Mouse (Mus musculus) MEL (cell line): ENCODE data around the gene Mtrf1. TPM values are rescaled to one million over a fixed set of nuclear protein-coding genes. Genes with fewer than 3 reads are reported as not detected.
A peak's percentile ranks its signal among the peaks of the same experiment; 100 is the strongest.
"Not testable (repeated sequence)": the region's sequence is repeated elsewhere in the genome, so short reads cannot be mapped to it uniquely, and the experiment has no call there.

Experiments used
- DNase-seq: peaks from one replicate; pipeline ENCODE4 v3.0.0; 2011; ENCODE audit warnings: low read depth, low spot score
- H3K27ac ChIP-seq: 2 replicates; pipeline ENCODE4 v1.5.1; 2012; ENCODE audit warnings: low read depth, mild to moderate bottlenecking, control low read depth, low read length, moderate library complexity; ENCODE audit not compliant: control insufficient read depth
- H3K27me3 ChIP-seq, 2 experiments: fragments of 150-350 bp in 1 of 2; sonication (generic) in 1 of 2; 2 replicates each; pipeline ENCODE4 v1.6.1; 2012; ENCODE audit warnings: low read length in 2 of 2, mild to moderate bottlenecking in 2 of 2, improper control_type of control experiment in 1 of 2, moderate library complexity in 1 of 2; ENCODE audit not compliant: insufficient read depth in 2 of 2, control insufficient read depth in 1 of 2
- H3K36me3 ChIP-seq, 2 experiments: 2 replicates each; pipeline ENCODE4 v1.6.1; 2012 to 2014; ENCODE audit warnings: low read length in 2 of 2, improper control_type of control experiment in 1 of 2, inconsistent platforms in 1 of 2, mild to moderate bottlenecking in 1 of 2; ENCODE audit not compliant: insufficient read depth in 2 of 2, control insufficient read depth in 1 of 2
- H3K4me1 ChIP-seq, 2 experiments: fragments of 150-350 bp in 1 of 2; sonication (generic) in 1 of 2; 2 replicates each; pipeline ENCODE4 v1.6.1; 2012; ENCODE audit warnings: low read length in 2 of 2, improper control_type of control experiment in 1 of 2, mild to moderate bottlenecking in 1 of 2; ENCODE audit not compliant: insufficient read depth in 2 of 2, control insufficient read depth in 1 of 2
- H3K4me3 ChIP-seq, 2 experiments: fragments of 150-350 bp in 1 of 2; sonication (generic) in 1 of 2; 2 replicates each; pipeline ENCODE4 v1.5.1; 2012; ENCODE audit warnings: low read depth in 2 of 2, low read length in 2 of 2, mild to moderate bottlenecking in 2 of 2, moderate library complexity in 2 of 2, control low read depth in 1 of 2, improper control_type of control experiment in 1 of 2; ENCODE audit not compliant: control insufficient read depth in 1 of 2, insufficient read depth in 1 of 2
- H3K79me2 ChIP-seq: 2 replicates; pipeline ENCODE4 v1.6.1; 2012; ENCODE audit warnings: mild to moderate bottlenecking, low read length, moderate library complexity; ENCODE audit not compliant: control insufficient read depth, poor library complexity, insufficient read depth
- H3K9ac ChIP-seq: 2 replicates; pipeline ENCODE4 v1.6.1; 2012; ENCODE audit warnings: low read depth, mild to moderate bottlenecking, control low read depth, low read length, moderate library complexity; ENCODE audit not compliant: control insufficient read depth, poor library complexity, severe bottlenecking
- H3K9me3 ChIP-seq: fragments of 150-350 bp; sonication (generic); replicated peaks from 2 replicates; pipeline ENCODE4 v1.6.1; 2012; ENCODE audit warnings: mild to moderate bottlenecking, low read length, improper control_type of control experiment, moderate library complexity; ENCODE audit not compliant: insufficient read depth
- CHD1 ChIP-seq: IDR thresholded peaks from 2 replicates; pipeline ENCODE4 v1.6.1; 2012; ENCODE audit warnings: low read depth, mild to moderate bottlenecking, inconsistent platforms, low read length, improper control_type of control experiment
- CHD2 ChIP-seq: IDR thresholded peaks from 2 replicates; pipeline ENCODE4 v1.6.1; 2011; ENCODE audit warnings: low read length, improper control_type of control experiment
- GABPA ChIP-seq: IDR thresholded peaks from 2 replicates; pipeline ENCODE4 v1.6.1; 2012; ENCODE audit warnings: low read depth, mild to moderate bottlenecking, inconsistent platforms, low read length, improper control_type of control experiment, moderate library complexity
- MEF2A ChIP-seq: IDR thresholded peaks from 2 replicates; pipeline ENCODE4 v1.6.1; 2014; ENCODE audit warnings: low read depth, mild to moderate bottlenecking, inconsistent platforms, low read length, improper control_type of control experiment; ENCODE audit not compliant: poor library complexity, insufficient replicate concordance, severe bottlenecking; ENCODE audit errors: extremely low read depth
- POLR2AphosphoS5 ChIP-seq: IDR thresholded peaks from 2 replicates; pipeline ENCODE4 v1.6.1; 2012; ENCODE audit warnings: low read depth, borderline replicate concordance, mild to moderate bottlenecking, inconsistent platforms, low read length, moderate library complexity, mixed read lengths
- SMC3 ChIP-seq: IDR thresholded peaks from 2 replicates; pipeline ENCODE4 v1.6.1; 2011; ENCODE audit warnings: low read depth, low read length, improper control_type of control experiment
- TAL1 ChIP-seq: IDR thresholded peaks from 2 replicates; pipeline ENCODE4 v1.6.1; 2012; ENCODE audit warnings: mild to moderate bottlenecking, inconsistent platforms, low read length, moderate library complexity, mixed read lengths
- USF2 ChIP-seq, 2 experiments: IDR thresholded peaks; 2 replicates each; pipeline ENCODE4 v1.6.1; 2011 to 2012; ENCODE audit warnings: improper control_type of control experiment in 2 of 2, low read length in 2 of 2, borderline replicate concordance in 1 of 2, inconsistent platforms in 1 of 2, low read depth in 1 of 2, mild to moderate bottlenecking in 1 of 2; ENCODE audit not compliant: insufficient read depth in 1 of 2
- polyA plus RNA-seq, 2 experiments: library from polyadenylated mRNA; stranded (reverse) in 1 of 2; unstranded in 1 of 2; fragments of >175 nt in 1 of 2; fragments of >200 nt in 1 of 2; gene quantifications; 2 replicates each; pipeline versions ENCODE4 v1.2.1 to v1.2.4; 2012; ENCODE audit warnings: low replicate concordance in 2 of 2, low read depth in 1 of 2; ENCODE audit not compliant: insufficient read length in 2 of 2, insufficient read depth in 1 of 2, missing spikeins in 1 of 2
- total RNA-seq: library from RNA; depleted of rRNA; stranded (reverse); fragments of 300-350 nt; gene quantifications from 2 replicates; pipeline ENCODE4 v1.2.3, GENCODE M21; 2012

Mtrf1 gene
- total and polyA plus RNA-seq, 3 experiments: 4.0 to 4.9 TPM; not detected in 1

DNA sequence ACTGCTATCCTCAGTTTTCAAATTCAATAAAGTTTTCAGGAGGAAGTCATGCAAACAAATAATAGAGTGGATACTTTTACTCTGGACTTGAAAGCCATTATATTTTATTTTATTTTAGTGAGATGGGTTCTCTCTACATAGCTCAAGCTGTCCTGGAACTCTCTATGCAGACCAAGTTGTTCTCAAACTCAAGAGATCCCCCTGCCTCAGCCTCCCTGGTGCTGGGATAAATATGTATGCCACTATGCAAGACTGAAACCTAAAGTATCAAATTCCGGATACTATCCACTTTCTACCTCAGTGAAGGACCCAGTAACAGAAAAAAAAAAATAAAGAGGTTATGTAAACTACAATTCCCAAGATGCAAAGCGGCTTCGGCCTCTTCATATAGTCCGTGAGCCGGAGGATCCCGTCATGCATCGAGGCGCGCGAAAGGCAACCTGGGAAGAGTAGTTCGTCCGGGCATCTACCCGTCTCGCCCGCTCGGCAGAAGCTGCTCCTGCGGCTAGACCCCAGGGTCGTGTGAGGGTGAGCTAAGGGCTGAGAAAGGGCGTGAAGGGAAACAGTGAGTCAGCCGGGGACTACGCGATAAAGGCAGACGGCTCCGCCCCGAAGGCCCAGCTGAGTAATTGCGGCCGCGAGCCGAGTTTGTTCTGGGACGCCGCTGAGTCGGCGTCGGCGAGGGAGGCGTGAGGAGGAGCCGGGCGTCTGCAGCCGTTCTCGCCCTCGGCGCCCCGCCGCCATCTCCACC is 28.6 kb downstream of the Mtrf1 start, which contains the start of gene Kbtbd7 (continued):
- TF ChIP-seq GABPA (no peak; the same call in 1 of the 2 replicates), TAL1 (no peak), CHD2 (peak; percentile 56), POLR2AphosphoS5 (no peak)

DNA sequence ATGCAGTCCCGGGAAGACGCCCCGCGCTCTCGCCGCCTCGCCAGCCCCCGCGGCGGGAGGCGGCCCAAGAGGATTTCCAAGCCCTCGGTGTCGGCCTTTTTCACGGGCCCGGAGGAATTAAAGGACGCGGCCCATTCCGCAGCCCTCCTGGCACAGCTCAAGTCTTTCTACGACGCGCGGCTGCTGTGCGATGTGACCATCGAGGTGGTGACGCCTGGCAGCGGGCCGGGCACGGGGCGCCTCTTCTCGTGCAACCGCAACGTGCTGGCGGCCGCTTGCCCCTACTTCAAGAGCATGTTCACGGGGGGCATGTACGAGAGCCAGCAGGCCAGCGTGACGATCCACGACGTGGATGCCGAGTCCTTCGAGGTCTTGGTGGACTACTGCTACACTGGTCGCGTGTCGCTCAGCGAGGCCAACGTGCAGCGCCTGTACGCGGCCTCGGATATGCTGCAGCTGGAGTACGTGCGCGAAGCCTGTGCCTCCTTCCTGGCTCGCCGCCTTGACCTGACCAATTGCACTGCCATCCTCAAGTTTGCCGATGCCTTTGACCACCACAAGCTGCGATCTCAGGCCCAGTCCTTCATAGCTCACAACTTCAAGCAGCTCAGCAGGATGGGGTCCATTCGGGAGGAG is 29.3 kb downstream of the Mtrf1 start:
- H3K27me3 ChIP-seq, H3K79me2 ChIP-seq, H3K9me3 ChIP-seq, H3K36me3 ChIP-seq, DNase-seq: not testable (repeated sequence)
- Histone ChIP-seq H3K4me3 (peak overlapping the region in 1 of 2 experiments; percentile 38; a peak in 3 of 4 replicates), H3K9ac (peak overlapping the region; percentile 28), H3K4me1 (peaks cover 0 to 11% of the 10 kb centered on the region in 2 experiments; a peak in 2 of 4 replicates), H3K27ac (peak overlapping the region; percentile 50)

DNA sequence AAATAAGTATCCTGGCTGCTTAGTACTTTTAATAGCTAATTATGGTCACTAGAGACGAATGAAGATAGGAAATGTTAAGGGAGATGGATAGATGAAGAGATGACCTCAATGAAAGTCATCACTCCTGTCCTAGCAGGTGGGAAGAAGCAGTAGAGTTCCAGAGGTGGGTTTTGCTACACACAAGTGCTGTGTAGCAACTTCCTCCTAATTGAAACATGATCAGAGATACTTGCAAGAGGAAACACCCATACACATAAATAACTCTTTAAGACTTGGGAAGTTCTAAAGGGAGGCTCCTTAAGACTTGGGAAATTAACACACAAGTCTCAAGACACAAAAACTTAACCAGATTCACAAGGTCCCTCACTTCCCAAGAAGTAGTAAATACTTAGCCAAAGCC is 36.5 kb downstream of the Mtrf1 start:
- DNase-seq: no peak
- no peak for TF ChIP-seq SMC3
- TF ChIP-seq USF2 (IDR thresholded peaks at IDR 0.05; ENCODE audit: borderline replicate concordance in 1 of 2, insufficient read depth in 1 of 2, low read depth in 1 of 2, low read length in 2 of 2): no peak
- H3K4me3 ChIP-seq: no peak overlapping the region
- H3K27me3 ChIP-seq: no peaks in the 10 kb centered on the region
- no peaks in the 10 kb centered on the region for H3K9me3 ChIP-seq
- peaks cover 0 to 6% of the 10 kb centered on the region in 2 experiments; a peak in 2 of 4 replicates for H3K36me3 ChIP-seq
- H3K79me2 ChIP-seq: no peaks in the 10 kb centered on the region
- no peak overlapping the region for H3K9ac ChIP-seq
- no peak overlapping the region for H3K27ac ChIP-seq
- peaks cover 0 to 6% of the 10 kb centered on the region in 2 experiments; a peak in 2 of 4 replicates for H3K4me1 ChIP-seq

DNA sequence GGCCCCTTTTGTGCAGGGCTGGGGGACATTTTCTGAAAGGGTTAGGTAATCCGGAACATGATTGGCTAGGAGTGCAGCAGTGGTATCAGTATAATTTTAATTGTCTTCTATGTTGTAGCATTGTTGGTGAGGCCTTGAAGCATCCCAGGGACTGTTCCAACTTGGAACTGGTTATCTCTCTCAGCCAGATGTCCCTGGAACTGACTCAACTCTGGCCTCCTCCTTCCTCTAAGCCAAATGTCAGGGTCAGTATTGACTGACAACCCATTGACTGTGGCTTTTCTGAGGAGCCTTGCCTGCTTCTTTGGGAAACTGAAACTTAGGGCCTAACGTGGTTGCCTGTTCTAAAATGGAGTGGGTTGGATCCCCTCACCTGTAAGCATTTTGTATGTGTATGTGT is 43.1 kb downstream of the Mtrf1 start:
- no peaks in the 10 kb centered on the region for H3K9me3 ChIP-seq
- H3K79me2 ChIP-seq: no peaks in the 10 kb centered on the region
- TF ChIP-seq MEF2A: no peak
- peak; percentile 61 for TF ChIP-seq TAL1
- no peak for TF ChIP-seq CHD1
- no peak overlapping the region for H3K4me3 ChIP-seq
- DNase-seq: peak; percentile 37
- H3K4me1 ChIP-seq: peaks cover 0 to 4% of the 10 kb centered on the region in 2 experiments; a peak in 1 of 4 replicates
- H3K27ac ChIP-seq: no peak overlapping the region
- H3K9ac ChIP-seq: no peak overlapping the region
- no peaks in the 10 kb centered on the region for H3K27me3 ChIP-seq
- peaks cover 0 to 6% of the 10 kb centered on the region in 2 experiments; a peak in 1 of 4 replicates for H3K36me3 ChIP-seq
